Mouse (Mus musculus): Measurements from ENCODE around the gene Maml2. TPM values are rescaled to one million over a fixed set of nuclear protein-coding genes. Genes with fewer than 3 reads are reported as not detected.

Maml2 gene
- polyA plus RNA-seq, 1 experiment, result 1.5 TPM

DNA sequence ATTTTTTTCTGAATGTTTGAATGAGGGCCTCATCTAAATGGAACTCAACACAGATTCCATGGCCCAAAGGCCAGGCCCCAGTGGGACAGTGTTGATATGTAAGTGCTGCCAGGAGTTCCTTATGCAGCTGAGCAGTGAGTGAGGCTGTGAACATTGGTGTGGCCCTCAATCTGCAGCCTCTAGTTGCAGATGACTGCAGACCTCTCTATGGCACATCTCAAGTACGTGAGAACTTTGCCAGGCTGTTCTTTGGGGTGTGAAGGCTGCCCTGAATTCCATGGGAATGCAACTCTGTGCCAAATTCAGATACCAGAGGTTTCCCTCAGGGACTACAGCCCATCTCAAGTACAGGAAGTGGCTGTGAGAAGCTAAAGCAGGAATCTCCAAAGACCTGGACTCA is 335.6 kb downstream of the Maml2 start:
- TF ChIP-seq MAX (IDR thresholded peaks at IDR 0.05), result no peak
- no peak for TF ChIP-seq CTCF (IDR thresholded peaks at IDR 0.05; ENCODE audit: control insufficient read depth, insufficient read depth, insufficient read length)
- no peak for TF ChIP-seq USF1 (IDR thresholded peaks at IDR 0.05; ENCODE audit: low read depth)
- TF ChIP-seq FOSL1 (IDR thresholded peaks at IDR 0.05; ENCODE audit: insufficient read depth, low read length, poor library complexity, severe bottlenecking), result no peak
- no peak for TF ChIP-seq CEBPB (IDR thresholded peaks at IDR 0.05; ENCODE audit: low read depth)
- no peak for TF ChIP-seq MYOG (IDR thresholded peaks at IDR 0.05; ENCODE audit: control insufficient read depth, extremely low read depth, insufficient read length)
- no peak for TF ChIP-seq MYOD1 (IDR thresholded peaks at IDR 0.05; ENCODE audit: control insufficient read depth, insufficient read length, low read depth)
- H3K79me3 ChIP-seq (ENCODE audit: low read depth), result no peaks in the 10 kb centered on the region
- no peak overlapping the region for H3K4me3 ChIP-seq (ENCODE audit: insufficient read depth, poor library complexity, severe bottlenecking)
- no peaks in the 10 kb centered on the region for H3K79me2 ChIP-seq (ENCODE audit: control insufficient read depth, insufficient read depth)
- no peak overlapping the region for H3ac ChIP-seq (ENCODE audit: control insufficient read depth, insufficient read length, low read depth)
- no peaks in the 10 kb centered on the region for H3K36me3 ChIP-seq (ENCODE audit: control insufficient read depth, insufficient read depth)
- H3K27me3 ChIP-seq (ENCODE audit: control insufficient read depth, insufficient read depth, insufficient read length), result no peaks in the 10 kb centered on the region

DNA sequence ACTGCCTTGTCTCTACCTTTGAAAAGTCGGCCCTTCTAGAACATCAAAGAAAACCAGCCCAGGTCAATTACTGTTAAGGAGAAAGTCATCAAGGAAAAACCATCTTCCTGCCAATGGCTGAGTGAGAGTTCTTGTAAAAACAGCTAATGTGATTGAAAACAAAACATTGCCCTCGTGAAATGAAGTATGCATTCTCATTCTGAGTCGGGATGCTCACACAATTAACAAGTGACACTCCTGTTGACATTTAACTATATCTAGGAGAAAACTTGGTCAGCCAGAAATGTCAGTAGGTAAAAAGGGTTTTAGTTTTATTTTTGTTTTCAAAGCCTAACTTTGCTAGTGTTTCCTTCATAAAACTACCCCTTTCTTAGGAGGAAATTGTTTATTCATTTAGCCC is 341.9 kb downstream of the Maml2 start:
- no peaks in the 10 kb centered on the region for H3K36me3 ChIP-seq (ENCODE audit: control insufficient read depth, insufficient read depth)
- no peak overlapping the region for H3ac ChIP-seq (ENCODE audit: control insufficient read depth, insufficient read length, low read depth)
- no peaks in the 10 kb centered on the region for H3K27me3 ChIP-seq (ENCODE audit: control insufficient read depth, insufficient read depth, insufficient read length)
- H3K4me3 ChIP-seq (ENCODE audit: insufficient read depth, poor library complexity, severe bottlenecking), result no peak overlapping the region
- no peak for TF ChIP-seq USF1 (IDR thresholded peaks at IDR 0.05; ENCODE audit: low read depth)
- TF ChIP-seq CTCF (IDR thresholded peaks at IDR 0.05; ENCODE audit: control insufficient read depth, insufficient read depth, insufficient read length), result no peak
- TF ChIP-seq MYOD1 (IDR thresholded peaks at IDR 0.05; ENCODE audit: control insufficient read depth, insufficient read length, low read depth), result no peak
- no peak for TF ChIP-seq MYOG (IDR thresholded peaks at IDR 0.05; ENCODE audit: control insufficient read depth, extremely low read depth, insufficient read length)
- TF ChIP-seq MAX (IDR thresholded peaks at IDR 0.05), result no peak
- TF ChIP-seq CEBPB (IDR thresholded peaks at IDR 0.05; ENCODE audit: low read depth), result no peak
- no peak for TF ChIP-seq FOSL1 (IDR thresholded peaks at IDR 0.05; ENCODE audit: insufficient read depth, low read length, poor library complexity, severe bottlenecking)
- H3K79me3 ChIP-seq (ENCODE audit: low read depth), result no peaks in the 10 kb centered on the region
- no peaks in the 10 kb centered on the region for H3K79me2 ChIP-seq (ENCODE audit: control insufficient read depth, insufficient read depth)

DNA sequence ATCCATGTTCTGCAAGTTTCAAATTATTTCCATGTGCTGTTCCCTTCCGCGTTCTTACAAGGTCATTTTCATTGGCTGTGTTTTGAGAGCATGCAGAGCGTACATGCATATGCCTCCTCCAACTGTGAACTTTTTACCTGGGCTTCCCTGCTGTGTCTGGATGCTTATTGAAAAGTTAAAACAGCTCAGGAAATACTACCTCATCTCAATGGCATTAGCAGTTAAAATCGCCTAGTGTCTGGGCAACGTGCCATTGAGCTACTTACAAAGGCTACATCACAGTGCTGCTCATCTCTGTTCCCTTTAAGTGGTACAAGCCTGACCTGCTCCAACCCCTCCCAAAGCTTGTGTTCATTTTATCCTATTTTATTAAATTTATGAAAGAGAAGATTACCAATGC is 347.4 kb downstream of the Maml2 start:
- H3K79me2 ChIP-seq (ENCODE audit: control insufficient read depth, insufficient read depth), result no peaks in the 10 kb centered on the region
- TF ChIP-seq MYOG (IDR thresholded peaks at IDR 0.05; ENCODE audit: control insufficient read depth, extremely low read depth, insufficient read length) (no peak), CEBPB (IDR thresholded peaks at IDR 0.05; ENCODE audit: low read depth) (no peak), CTCF (IDR thresholded peaks at IDR 0.05; ENCODE audit: control insufficient read depth, insufficient read depth, insufficient read length) (no peak), MAX (IDR thresholded peaks at IDR 0.05) (no peak), USF1 (IDR thresholded peaks at IDR 0.05; ENCODE audit: low read depth) (no peak), MYOD1 (IDR thresholded peaks at IDR 0.05; ENCODE audit: control insufficient read depth, insufficient read length, low read depth) (no peak), FOSL1 (IDR thresholded peaks at IDR 0.05; ENCODE audit: insufficient read depth, low read length, poor library complexity, severe bottlenecking) (no peak)
- H3ac ChIP-seq (ENCODE audit: control insufficient read depth, insufficient read length, low read depth), result no peak overlapping the region
- no peak overlapping the region for H3K4me3 ChIP-seq (ENCODE audit: insufficient read depth, poor library complexity, severe bottlenecking)
- H3K36me3 ChIP-seq (ENCODE audit: control insufficient read depth, insufficient read depth), result no peaks in the 10 kb centered on the region
- no peaks in the 10 kb centered on the region for H3K79me3 ChIP-seq (ENCODE audit: low read depth)
- no peaks in the 10 kb centered on the region for H3K27me3 ChIP-seq (ENCODE audit: control insufficient read depth, insufficient read depth, insufficient read length)

DNA sequence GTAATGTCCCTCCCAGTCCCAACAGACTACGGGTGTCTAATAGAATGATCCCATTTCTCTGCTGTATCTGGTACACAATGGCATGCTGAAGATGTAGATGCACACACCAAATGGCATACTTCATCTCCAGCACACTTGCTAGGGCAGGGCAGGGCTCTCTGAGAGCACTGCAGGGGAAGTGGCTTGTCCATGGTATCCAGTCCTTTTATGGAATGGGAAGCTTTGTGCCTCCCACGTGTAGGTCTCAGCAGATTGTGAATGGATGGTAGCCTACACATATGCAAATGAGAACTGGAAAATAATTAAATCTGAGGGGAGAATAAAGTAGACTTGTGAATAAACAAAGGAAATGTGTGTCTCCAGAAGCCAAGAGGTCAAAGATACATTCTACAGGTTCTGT is 353.3 kb downstream of the Maml2 start:
- H3K4me3 ChIP-seq (ENCODE audit: insufficient read depth, poor library complexity, severe bottlenecking), result no peak overlapping the region
- H3ac ChIP-seq (ENCODE audit: control insufficient read depth, insufficient read length, low read depth), result no peak overlapping the region
- TF ChIP-seq FOSL1 (IDR thresholded peaks at IDR 0.05; ENCODE audit: insufficient read depth, low read length, poor library complexity, severe bottlenecking), result no peak
- no peaks in the 10 kb centered on the region for H3K79me3 ChIP-seq (ENCODE audit: low read depth)
- no peaks in the 10 kb centered on the region for H3K79me2 ChIP-seq (ENCODE audit: control insufficient read depth, insufficient read depth)
- no peaks in the 10 kb centered on the region for H3K36me3 ChIP-seq (ENCODE audit: control insufficient read depth, insufficient read depth)
- no peaks in the 10 kb centered on the region for H3K27me3 ChIP-seq (ENCODE audit: control insufficient read depth, insufficient read depth, insufficient read length)

DNA sequence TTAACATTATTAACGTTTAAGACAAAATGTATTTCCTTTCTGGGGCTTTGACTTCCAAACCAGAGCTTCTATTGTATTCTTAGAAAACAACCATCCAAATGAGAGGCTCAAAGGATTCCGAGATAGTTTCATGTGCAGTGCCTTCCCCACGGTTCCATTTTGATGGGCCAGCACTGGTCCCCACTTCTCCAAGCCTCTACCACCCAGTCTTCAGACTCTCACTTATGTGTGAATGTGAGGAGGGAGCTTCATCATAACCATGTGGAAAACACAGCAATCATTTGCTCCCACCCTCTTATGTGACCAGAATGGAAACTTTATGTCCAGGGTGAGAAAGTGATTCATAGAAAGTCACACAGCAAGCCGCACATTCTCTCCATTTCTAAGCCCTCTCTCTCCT is 354.1 kb downstream of the Maml2 start:
- H3K4me3 ChIP-seq (ENCODE audit: insufficient read depth, poor library complexity, severe bottlenecking), result no peak overlapping the region
- no peaks in the 10 kb centered on the region for H3K79me2 ChIP-seq (ENCODE audit: control insufficient read depth, insufficient read depth)
- no peaks in the 10 kb centered on the region for H3K79me3 ChIP-seq (ENCODE audit: low read depth)
- no peaks in the 10 kb centered on the region for H3K36me3 ChIP-seq (ENCODE audit: control insufficient read depth, insufficient read depth)
- H3ac ChIP-seq (ENCODE audit: control insufficient read depth, insufficient read length, low read depth), result no peak overlapping the region
- H3K27me3 ChIP-seq (ENCODE audit: control insufficient read depth, insufficient read depth, insufficient read length), result no peaks in the 10 kb centered on the region
- TF ChIP-seq MAX (IDR thresholded peaks at IDR 0.05), result no peak
- no peak for TF ChIP-seq CEBPB (IDR thresholded peaks at IDR 0.05; ENCODE audit: low read depth)
- no peak for TF ChIP-seq FOSL1 (IDR thresholded peaks at IDR 0.05; ENCODE audit: insufficient read depth, low read length, poor library complexity, severe bottlenecking)
- no peak for TF ChIP-seq MYOG (IDR thresholded peaks at IDR 0.05; ENCODE audit: control insufficient read depth, extremely low read depth, insufficient read length)

DNA sequence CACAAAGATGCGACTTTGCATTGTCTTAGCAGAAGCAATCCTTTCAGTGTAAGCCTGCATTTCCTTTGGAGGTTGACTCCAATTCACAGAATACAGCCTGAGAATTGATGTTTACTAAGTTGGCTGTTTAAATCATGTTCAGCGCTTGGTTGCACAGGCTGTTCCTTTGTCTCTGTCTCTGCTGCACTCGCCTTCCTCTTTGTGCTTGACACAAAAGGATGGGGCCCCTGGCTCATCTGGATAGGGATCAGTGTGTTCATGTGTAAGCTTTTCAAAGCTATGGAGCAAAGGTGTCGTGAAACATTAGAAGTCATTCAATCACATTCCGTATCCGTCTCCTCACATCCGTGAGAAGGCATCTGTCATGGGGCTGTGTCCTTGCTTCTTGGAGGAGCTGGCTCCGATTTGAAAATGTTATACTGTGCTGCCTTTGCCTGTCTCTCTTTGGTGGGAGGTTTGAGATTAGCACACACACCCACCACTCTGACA is 354.7 kb downstream of the Maml2 start:
- Histone ChIP-seq H3K36me3 (ENCODE audit: control insufficient read depth, insufficient read depth) (no peaks in the 10 kb centered on the region), H3K79me2 (ENCODE audit: control insufficient read depth, insufficient read depth) (no peaks in the 10 kb centered on the region), H3K27me3 (ENCODE audit: control insufficient read depth, insufficient read depth, insufficient read length) (no peaks in the 10 kb centered on the region), H3K4me3 (ENCODE audit: insufficient read depth, poor library complexity, severe bottlenecking) (no peak overlapping the region), H3K79me3 (ENCODE audit: low read depth) (no peaks in the 10 kb centered on the region), H3ac (ENCODE audit: control insufficient read depth, insufficient read length, low read depth) (no peak overlapping the region)
- no peak for TF ChIP-seq USF1 (IDR thresholded peaks at IDR 0.05; ENCODE audit: low read depth)
- no peak for TF ChIP-seq MYOG (IDR thresholded peaks at IDR 0.05; ENCODE audit: control insufficient read depth, extremely low read depth, insufficient read length)

All from C2C12 (cell line).